Mouse (Mus musculus): ENCODE results near the gene Olfr466.

The Olfr466 gene

DNA sequence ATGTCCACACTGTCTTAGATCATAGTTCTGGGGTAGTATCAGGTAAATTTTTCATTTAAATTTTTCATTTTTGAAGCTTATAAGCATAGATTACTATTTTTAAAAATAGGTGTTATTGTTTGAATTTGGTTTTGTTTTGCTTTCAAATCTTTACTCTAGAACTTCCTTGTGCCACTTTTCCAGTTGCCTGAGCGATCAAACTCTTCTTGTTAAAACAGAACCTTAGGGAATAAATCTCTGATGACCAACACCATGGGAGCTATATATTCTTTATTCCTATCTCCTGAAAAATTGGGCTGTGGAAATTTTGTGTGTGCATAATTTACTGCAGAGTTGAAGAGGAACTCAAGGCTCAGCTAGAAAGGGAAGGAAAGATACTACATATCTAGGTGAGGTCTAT lies at the start of gene Olfr466:
TSS of gene Olfr466 (plus strand) at position 301 of the 400 bp plus-strand sequence.
- no peak for DNase-seq

DNA sequence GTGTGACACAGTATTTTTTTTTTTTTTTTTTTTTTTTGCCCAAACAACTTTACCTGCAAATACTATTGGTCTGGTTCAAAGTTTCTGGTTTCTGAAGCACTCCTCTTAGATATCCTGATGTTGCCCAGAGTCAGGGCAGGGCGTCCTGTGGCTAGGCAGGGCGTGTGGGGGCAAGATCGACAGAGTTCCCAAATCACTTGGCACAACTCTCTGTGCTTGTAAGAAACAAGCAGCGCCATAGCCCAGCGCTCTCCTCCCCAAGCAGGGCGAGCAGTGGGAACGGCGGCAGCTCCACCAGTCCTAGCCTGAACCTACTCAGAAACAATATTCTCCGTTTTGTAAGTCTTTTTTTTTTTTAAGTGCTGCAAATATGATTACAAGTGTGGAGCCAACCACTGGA lies 49.4 kb upstream of the Olfr466 start:
- no peak for DNase-seq

DNA sequence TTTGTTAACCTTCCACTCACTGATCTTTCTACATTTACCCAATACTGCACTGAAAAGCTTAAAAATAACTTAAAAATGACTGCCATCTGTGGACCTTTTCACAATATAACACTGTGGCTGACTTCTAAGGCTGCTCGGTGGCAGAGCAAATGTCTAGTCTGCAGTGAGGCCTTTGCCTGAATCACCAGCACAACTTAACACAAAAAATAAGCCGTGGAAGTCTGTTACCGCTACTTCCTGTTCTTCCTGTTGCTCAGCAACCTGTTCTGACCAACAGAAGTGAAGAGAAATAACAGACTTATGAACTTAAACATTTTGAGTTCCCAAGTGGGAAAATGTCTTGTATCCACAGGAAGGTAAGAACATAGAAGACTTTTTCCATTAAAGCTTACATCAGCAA lies 48.8 kb upstream of the Olfr466 start:
- no peak for DNase-seq

DNA sequence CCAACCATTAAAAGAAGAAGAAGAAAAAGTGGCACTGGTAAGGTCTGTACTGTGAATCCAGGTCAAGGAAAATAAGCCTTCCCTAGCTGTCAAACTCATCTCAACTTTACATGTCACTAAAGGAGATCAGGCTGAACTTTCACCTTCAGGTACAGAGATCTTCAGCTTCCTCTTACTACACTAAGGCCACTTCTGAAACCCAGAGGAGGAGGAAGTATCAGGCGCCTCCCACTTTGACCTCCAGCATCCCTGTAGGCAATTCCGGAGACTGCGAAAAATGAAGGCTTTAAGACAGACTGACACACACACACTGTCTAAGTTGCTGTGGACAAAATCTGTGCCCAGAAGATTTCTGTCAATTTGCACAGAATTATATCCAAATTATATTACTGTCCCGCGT lies 38.1 kb upstream of the Olfr466 start:
- DNase-seq, result no peak

DNA sequence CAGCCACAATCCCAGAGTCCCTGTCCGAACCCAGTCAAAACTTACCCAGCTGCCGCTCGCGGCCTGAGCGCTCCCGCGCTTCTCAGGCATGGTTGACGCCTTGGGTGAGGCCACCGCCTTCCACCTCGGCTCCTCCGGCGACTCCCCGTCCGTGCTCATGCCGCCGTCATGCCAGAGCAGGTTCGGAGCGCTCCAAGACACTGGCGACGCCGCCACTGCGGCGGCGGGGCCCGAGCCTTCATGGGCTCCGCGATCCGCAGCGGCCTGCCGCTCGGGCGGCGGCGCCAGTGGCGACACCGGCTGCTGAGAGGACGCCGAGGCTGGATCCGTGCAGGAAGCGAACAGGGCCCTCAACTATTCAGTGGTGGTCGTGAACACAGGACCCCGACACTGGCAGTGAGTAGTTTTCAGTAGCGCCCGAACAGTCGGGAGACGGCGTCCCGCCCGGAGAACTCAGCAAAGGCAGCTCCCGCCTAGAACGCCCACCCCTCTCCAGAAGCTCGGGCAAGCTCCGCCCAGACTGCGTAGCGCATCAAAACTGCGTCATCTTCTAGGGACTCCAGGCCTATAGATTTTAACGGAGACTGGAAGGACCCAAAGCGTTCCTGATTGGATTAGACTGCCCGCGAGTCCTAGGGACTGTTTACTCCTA lies 37.5 kb upstream of the Olfr466 start, which contains the start of gene Mfsd14b:
TSS of gene Mfsd14b (minus strand) at position 517 of the 652 bp plus-strand sequence.
- DNase-seq, result peak; percentile 85 to 87

DNA sequence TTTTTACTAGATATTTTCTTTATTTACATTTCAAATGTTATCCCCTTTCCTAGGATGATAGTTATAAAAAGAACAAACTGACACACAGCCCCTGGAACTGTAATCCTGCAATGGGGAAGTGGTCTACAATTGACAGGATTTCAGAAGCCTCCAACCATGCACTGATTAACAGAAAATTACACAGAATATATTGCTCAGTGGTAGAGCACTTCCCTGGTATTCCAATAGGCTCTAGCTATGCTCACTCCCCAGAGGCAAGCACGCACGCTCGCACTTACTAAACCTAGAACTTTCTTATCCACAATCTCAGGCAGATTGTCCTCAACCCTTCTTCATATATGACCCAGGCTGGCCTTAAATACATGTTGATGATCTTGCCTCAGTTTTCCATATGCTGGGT lies 36.8 kb upstream of the Olfr466 start:
- DNase-seq, result no peak

DNA sequence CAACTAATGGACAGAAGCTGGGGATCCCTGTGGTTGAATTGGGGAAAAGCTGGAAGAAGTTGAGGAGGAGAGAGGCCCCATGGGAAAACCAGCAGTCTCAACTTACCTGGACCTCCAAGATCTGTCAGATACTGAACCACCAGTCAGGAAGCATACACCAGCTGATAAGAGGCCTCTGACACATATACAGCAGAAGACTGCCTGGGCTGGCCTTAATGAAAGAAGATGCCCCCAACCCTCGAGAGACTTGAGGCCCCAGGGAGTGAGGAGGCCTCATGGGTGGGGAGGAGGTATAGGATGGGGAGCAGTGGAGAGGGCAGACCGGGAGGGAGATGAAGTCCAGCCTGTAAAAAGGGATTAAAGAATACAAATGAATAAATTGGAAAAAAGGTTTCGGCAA lies 29.1 kb upstream of the Olfr466 start:
- DNase-seq, result no peak

DNA sequence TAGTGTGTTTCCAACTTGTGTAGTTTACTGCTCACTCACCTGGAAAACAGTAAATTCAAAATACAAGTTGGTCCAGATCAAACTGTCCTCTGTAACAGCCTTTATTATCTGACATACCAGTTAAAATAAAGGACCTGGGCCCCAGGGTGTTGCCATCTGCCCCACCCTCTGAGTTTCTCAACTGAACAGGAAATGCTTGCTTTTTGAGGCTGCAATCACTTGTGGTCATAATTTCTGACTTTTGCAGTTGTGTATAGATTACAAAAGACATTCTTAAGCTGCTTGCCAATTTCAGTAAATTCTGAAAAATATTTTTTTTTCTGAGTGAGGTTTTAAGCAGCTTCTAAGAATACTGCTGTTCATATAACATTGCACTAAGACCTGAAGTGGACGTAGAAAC lies 27.9 kb upstream of the Olfr466 start:
- no peak for DNase-seq

DNA sequence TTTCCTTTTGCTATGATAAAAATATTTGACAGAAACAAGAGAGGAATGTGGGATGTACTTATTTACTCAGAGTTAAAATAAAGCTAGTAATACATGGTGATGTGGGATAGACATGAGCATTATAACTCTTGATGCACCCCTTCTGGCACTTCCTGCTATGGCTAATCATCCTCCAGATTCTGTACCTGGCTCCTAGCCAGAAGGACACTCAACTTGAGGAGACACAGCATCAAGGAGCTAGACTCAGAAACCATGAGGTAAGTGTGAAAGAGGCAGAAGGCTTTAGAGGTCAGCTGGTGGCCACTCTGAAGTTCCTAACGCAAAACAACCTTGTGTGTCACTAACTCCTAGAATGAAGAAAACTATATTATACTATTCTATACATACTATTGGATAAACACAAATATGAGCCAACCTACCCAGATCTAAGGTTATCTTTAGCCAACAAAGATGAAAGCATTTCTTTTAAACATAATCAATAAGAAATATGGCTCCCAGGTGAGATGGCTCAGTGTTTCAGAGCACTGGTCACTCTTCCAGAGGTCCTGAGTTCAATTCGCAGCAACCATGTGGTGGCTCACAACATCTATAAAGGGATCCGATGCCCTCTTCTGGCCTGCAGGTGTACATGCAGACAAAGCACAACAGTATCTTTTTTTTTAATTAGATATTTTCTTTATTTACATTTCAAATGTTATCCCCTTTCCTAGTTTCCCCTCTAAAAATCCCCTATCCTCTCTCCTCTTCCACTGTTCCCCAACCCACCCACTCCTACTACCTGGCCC lies 22.8 kb upstream of the Olfr466 start:
- no peak for DNase-seq

DNA sequence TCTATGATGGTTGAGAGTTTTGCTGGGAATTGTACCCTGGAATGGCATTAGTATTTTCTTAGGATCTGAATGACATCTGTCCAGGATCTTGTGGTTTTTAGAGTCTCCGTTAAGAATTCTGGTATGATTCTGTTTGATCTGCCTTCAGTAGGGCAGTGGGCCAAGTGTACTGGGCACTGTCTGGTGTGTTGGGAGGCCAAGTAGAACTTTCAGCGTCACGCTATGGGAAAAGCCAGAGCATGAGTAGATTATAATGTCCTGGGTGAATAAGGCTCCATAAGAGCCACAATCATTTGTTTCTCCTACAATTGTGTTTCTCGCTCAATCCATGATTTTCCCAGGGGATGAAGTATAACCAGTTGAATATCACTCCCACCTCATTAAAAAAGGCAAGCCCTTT lies 12.3 kb upstream of the Olfr466 start, which contains the start of gene Olfr465-ps1:
TSS of gene Olfr465-ps1 (plus strand) at position 301 of the 400 bp plus-strand sequence.
- no peak for DNase-seq

DNA sequence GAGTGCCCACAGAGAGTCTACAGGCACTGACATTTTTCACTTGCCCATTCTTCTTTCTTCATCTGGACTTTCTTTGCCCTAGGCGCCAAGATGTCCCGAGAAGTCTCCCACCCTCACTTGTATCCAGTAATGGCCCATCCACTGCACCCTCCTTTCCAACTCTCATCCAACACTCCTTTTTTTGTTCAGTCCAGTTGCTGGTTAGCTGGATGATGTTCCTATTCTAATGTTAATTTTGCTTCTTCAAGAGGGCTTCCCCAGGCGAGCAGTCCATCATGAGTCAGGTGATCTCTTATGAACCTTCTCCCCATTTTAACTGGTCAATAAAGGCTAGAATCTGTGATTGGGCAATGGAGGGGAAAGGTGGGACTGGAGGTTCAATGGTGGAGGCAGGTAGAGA lies 24.1 kb downstream of the Olfr466 start:
- DNase-seq, result no peak

DNA sequence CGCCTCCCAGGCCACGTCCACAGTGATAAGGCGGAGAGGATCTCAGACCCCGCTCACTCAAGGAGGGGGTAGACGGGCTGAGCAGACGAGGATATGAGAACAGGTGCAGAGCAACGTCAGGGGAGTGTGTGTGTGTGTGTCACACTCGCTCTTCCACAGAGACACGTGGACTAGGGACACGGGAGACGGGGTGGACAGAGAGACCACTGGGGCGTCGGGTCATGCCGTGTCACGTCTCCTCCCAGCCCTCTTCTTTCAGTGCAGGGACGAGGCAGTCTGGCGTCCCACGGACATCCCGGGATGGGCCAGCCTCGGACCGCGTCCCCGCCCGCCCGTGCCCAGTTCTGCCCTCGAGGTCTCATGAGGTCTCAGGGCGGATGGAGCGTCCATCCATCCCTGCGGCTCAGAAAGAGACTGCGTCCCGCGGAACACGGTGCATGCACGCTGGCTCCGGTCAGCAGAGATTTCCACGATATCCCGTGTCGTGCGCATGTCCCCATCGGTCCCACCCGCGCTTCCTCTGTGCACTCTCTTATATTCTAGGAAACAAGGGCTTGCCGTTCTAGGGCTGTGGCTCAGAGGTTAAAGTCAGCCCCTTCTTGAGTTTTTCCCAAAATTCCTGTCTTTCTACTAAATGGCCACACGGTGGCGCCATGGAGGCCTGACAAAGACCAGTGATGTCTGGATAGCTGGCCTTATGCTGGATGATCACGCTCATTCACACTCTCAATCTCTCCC lies 25.9 kb downstream of the Olfr466 start:
- peak; percentile 12 to 23 for DNase-seq

DNA sequence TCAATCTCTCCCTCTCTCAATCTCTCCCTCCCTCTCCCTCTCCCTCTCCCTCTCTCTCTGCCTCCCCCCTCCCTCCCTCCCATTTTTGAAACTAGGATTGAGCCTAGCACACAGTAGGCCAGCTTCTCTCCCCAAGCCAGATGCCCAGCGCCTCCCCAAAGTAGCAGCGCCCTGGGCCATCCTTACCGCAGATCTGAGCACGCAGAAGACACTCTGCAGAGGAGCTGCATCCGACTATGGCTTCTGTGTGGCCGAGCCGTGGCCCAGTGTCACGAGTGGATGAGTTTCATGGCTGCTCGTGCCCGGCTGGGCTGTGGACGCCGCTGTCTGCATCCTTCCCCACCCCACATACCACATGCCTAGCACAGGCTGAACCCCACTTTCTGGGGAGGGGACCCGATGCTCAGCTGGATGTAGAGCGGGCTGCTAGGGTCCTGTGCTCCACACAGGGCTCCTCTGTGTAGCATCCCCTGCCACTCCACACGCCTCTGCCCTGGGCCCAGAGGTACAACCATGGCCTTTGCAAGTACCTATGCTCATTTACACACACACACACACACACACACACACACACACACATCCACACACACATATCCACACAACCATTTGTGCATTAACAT lies 26.5 kb downstream of the Olfr466 start:
- DNase-seq, result peak in 1 of 2 experiments; percentile 4

DNA sequence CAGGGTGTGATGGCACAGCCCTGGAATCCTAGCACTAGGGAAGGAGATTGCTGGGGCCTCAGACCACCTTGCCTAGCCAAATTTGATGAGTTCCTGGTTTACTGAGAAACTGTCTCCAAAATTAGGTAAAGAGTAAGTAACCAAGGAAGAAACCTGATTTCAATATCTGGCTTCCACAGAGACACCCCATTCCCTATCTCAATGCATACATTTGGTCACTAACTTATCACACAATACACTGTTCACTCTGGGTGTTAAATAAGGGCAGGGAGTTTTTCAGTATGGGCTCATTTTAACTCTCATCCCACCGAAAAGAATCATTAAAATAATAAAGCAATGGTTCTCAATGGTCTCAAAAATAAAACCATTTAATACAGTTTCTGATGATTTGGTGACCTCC lies 50.6 kb downstream of the Olfr466 start:
- no peak for DNase-seq
